Mouse (Mus musculus): ENCODE measurements around the gene Cyb561a3. TPM values are rescaled to one million over a fixed set of nuclear protein-coding genes. Genes with fewer than 3 reads are reported as not detected.

Gene Cyb561a3
- polyA plus RNA-seq, 1 experiment: 0.30 TPM

DNA sequence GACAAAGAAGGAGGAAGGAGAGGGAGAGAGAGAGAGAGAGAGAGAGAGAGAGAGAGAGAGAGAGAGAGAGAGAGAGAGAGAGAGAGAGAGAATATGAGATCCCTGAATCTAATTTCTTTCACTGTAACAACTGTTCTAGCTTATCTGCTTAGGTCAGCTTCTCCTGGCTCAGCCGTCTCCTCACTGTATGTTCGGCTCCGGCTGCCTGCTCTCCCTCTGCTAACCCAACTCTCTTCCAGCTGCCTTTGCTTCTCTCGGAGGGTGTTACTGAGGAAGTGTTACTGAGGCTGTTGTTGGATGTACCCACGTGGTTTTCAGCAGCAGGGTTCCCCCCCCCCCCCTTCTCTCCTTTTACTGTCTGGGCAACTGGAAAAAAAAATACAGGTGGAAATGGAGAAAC, 63.1 kb downstream of the Cyb561a3 start:
- no peaks in the 10 kb centered on the region for H3K9me3 ChIP-seq (ENCODE audit: control insufficient read depth, low read length)
- TF ChIP-seq GATA1 (IDR thresholded peaks at IDR 0.05; ENCODE audit: low read length): no peak
- no peak for TF ChIP-seq TAL1 (IDR thresholded peaks at IDR 0.05; ENCODE audit: low read length)

DNA sequence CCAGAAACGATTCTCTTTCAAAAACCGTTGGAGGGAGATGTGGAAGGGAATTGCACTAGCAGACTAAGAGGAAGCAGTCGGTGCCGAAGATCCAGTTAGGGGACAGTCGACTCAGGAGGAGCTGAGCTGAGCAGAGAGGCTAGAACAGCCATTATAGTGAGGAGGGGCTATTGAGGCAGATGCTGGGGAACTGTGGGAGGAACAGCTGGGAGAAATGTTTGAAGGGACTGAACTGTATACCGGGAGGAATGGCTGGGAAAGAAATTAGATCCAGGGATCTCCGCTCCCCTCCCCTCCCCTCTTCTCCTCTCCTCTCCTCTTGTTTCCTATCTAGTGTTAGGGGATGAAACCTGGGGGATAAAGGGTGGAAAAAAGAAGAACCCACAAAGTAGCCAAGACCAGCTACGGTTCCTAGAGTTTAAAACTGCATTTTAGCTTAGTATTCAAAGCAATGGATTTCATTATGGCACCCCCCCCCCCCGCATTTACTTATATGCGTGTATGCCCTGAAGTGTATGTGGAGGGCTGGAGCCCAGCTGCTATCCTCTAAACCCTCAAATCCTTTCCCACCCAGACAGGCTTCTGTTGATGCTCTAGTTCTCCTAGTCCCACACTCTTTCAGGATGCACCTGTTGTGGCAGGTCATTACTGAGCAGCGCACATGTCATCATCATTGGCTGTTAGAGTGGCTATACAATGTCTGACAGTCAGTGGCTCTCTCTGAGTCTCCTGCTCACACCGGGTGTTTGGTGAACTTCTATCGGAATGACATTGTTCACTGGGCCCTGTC, 63.8 kb downstream of the Cyb561a3 start:
- Histone ChIP-seq H3K36me3 (ENCODE audit: control insufficient read depth) (peaks cover 24% of the 10 kb centered on the region), H3K27me3 (ENCODE audit: control insufficient read depth) (no peaks in the 10 kb centered on the region), H3K9me3 (ENCODE audit: control insufficient read depth, low read length) (no peaks in the 10 kb centered on the region), H3K4me3 (replicated peaks) (no peak overlapping the region), H3K4me1 (ENCODE audit: control insufficient read depth) (peaks cover 73% of the 10 kb centered on the region)
- TF ChIP-seq GATA1 (IDR thresholded peaks at IDR 0.05; ENCODE audit: low read length): no peak
- no peak for TF ChIP-seq TAL1 (IDR thresholded peaks at IDR 0.05; ENCODE audit: low read length)

More for the DNA sequence above, 63.1 kb downstream of the Cyb561a3 start:
- H3K36me3 ChIP-seq (ENCODE audit: control insufficient read depth): peaks cover 26% of the 10 kb centered on the region
- H3K4me3 ChIP-seq (replicated peaks): peak overlapping the region; percentile 27
- H3K4me1 ChIP-seq (ENCODE audit: control insufficient read depth): peaks cover 80% of the 10 kb centered on the region
- no peaks in the 10 kb centered on the region for H3K27me3 ChIP-seq (ENCODE audit: control insufficient read depth)

Other genes starting within 250 kb of the Cyb561a3 start
- gene Syt7, start 188.1 kb upstream of the Cyb561a3 start, polyA plus RNA-seq (2012): not detected in 2 replicates
- not detected in 2 replicates for gene Lrrc10b, start 119.7 kb upstream of the Cyb561a3 start, polyA plus RNA-seq (2012)
- 0.16 and 0.30 TPM in 2 replicates for gene Ppp1r32, start 94.2 kb upstream of the Cyb561a3 start, polyA plus RNA-seq (2012)
- gene Cpsf7, start 51.9 kb upstream of the Cyb561a3 start, polyA plus RNA-seq (2012): 1.5 and 2.5 TPM in 2 replicates
- gene Sdhaf2, start 51.0 kb upstream of the Cyb561a3 start, polyA plus RNA-seq (2012): 0.36 and 0.44 TPM in 2 replicates
- 0.13 and 0.14 TPM in 2 replicates for gene Tmem216, start 20.9 kb upstream of the Cyb561a3 start, polyA plus RNA-seq (2012)
- gene Tmem138, start 190 bp downstream of the Cyb561a3 start, polyA plus RNA-seq (2012): 0.22 and 0.41 TPM in 2 replicates
- 2.3 and 2.8 TPM in 2 replicates for gene Ddb1, start 28.2 kb downstream of the Cyb561a3 start, polyA plus RNA-seq (2012)
- gene Tkfc, start 28.5 kb downstream of the Cyb561a3 start, polyA plus RNA-seq (2012): 0.31 and 0.64 TPM in 2 replicates
- 0.11 and 0.12 TPM in 2 replicates for gene Vwce, start 57.0 kb downstream of the Cyb561a3 start, polyA plus RNA-seq (2012)
- not detected in 2 replicates for gene Pga5, start 100.9 kb downstream of the Cyb561a3 start, polyA plus RNA-seq (2012)
- gene Vps37c, start 111.6 kb downstream of the Cyb561a3 start, polyA plus RNA-seq (2012): 2.4 and 3.2 TPM in 2 replicates
- gene Cd5, start 161.8 kb downstream of the Cyb561a3 start, polyA plus RNA-seq (2012): not detected in 2 replicates

All from erythroblast, embryonic 14.5 days (primary cell).